Mouse (Mus musculus): ENCODE measurements around the gene Foxp1.

DNA sequence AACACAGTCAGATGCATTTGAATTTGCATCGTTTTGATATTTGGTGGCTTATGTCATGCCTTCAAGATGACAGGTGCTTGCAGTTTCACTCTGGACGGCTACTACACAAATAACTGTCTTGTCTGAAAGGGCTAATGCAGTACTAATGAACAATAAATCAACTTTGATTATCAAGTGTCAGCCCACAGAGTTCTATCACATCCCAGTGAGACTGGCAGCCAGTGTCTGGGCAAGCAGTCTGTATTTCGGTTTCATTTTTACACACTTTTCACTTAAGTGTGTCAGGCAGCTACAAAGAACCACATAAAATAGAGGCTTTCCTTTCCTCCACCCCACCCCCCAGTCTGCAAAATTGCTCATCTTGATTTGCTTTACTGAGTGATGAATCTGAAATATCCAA is 496.5 kb downstream of the Foxp1 start:
- TF ChIP-seq CTCF (IDR thresholded peaks at IDR 0.05; ENCODE audit: low read depth, low read length), result no peak
- TF ChIP-seq POLR2A (IDR thresholded peaks at IDR 0.05; ENCODE audit: borderline replicate concordance, low read depth, low read length), result no peak
